Comparison of ENCODE assay signal across 7 mouse cellular contexts in the genomic region with DNA sequence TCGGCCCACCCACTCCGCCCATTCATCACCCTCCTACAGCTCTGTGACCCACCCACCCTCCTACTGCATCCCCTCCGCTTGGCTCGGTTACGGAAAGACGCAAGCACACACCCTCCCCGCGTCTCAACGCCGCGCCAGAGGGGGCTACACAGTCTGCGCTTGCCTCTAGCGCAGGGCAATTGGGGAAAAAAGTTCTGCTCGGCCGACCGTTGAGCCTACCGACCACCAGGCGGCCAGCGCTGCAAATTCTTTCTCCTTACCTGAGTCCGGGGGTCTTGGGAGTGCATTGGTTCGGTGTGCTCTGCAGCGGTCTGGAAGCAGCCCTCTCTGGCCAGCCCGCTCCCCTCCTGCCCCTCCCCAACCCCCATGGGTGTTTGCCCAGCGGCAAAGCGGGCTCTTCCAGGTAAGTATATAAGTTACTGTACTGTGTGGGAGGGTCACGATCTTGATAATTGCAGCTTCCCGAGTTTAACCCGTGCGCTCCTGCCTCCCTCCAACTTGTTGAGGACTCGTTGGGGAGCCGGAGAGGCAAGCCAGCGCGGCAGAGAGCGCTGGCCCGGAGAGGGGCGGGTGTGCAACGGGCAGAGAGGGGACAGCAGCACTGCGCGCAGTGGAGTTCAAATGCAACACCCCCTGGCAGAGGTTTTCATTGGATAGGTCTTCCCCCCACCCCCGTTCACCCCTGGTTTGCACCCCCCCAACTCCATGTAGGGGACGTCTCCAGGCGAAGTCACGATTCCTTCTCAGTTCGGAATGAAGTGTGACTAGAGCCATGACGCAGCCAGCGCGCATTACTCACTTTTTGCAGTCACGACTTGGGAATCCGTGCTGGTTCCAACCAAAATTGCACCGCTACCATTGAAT.
DNase-seq lines count a peak whose midpoint lies in the region; ATAC-seq and TF ChIP-seq lines count a peak whose summit lies in the region.

No protein-coding gene starts in this region.

- H3K4me2 ChIP-seq in neural tube, embryonic 11.5 days (ENCODE audit: low read depth), result peak overlapping the region; percentile 30; the same call in 1 of the 2 replicates

- no peaks in the 10 kb centered on the region for H3K36me3 ChIP-seq in hindbrain, embryonic 10.5 days
- no peaks in the 10 kb centered on the region for H3K36me3 ChIP-seq in neural tube, embryonic 11.5 days (ENCODE audit: control insufficient read depth, insufficient read depth, low read length)

- peaks cover 100% of the 10 kb centered on the region for H3K27me3 ChIP-seq in hindbrain, embryonic 10.5 days (ENCODE audit: insufficient read depth, poor library complexity, severe bottlenecking)
- peaks cover 90% of the 10 kb centered on the region for H3K27me3 ChIP-seq in neural tube, embryonic 11.5 days (ENCODE audit: control insufficient read depth, insufficient read depth, low read length)

- H3K27ac ChIP-seq in left cerebral cortex, adult 2 months, result peak overlapping the region; percentile 79
- H3K27ac ChIP-seq in cortical plate, adult 2 months (ENCODE audit: insufficient read depth, low read length), result no peak overlapping the region
- H3K27ac ChIP-seq in hindbrain, embryonic 10.5 days, result no peak overlapping the region
- H3K27ac ChIP-seq in neural tube, embryonic 11.5 days (ENCODE audit: low read depth, low read length), result no peak overlapping the region

- no peaks in the 10 kb centered on the region for H3K9me3 ChIP-seq in hindbrain, embryonic 10.5 days
- H3K9me3 ChIP-seq in neural tube, embryonic 11.5 days (ENCODE audit: control insufficient read depth, low read length), result no peaks in the 10 kb centered on the region

- peak overlapping the region; percentile 77 for H3K4me3 ChIP-seq in left cerebral cortex, adult 2 months
- peak overlapping the region; percentile 96 for H3K4me3 ChIP-seq in cortical plate, adult 2 months (ENCODE audit: insufficient read depth, low read length)
- H3K4me3 ChIP-seq in hindbrain, embryonic 10.5 days, result peak overlapping the region; percentile 39
- H3K4me3 ChIP-seq in neural tube, embryonic 11.5 days (ENCODE audit: low read depth, low read length), result peak overlapping the region; percentile 19; the same call in 1 of the 2 replicates

- no peak for TF ChIP-seq POLR2A in cortical plate, adult 2 months (IDR thresholded peaks at IDR 0.05; ENCODE audit: extremely low read depth, insufficient read depth, low read length)

- TF ChIP-seq CTCF in left cerebral cortex, adult 2 months (IDR thresholded peaks at IDR 0.05), result peak; percentile 33
- TF ChIP-seq CTCF in cortical plate, adult 2 months (IDR thresholded peaks at IDR 0.05; ENCODE audit: extremely low read depth, insufficient read depth, low read length), result no peak

- H3K4me1 ChIP-seq in cortical plate, adult 2 months (ENCODE audit: control insufficient read depth, insufficient read depth, low read length), result 0 out of 2 replicates have a peak, but pooled peaks cover 4% of the 10 kb centered on the region
- H3K4me1 ChIP-seq in hindbrain, embryonic 10.5 days (replicated peaks), result peaks cover 66% of the 10 kb centered on the region
- H3K4me1 ChIP-seq in neural tube, embryonic 11.5 days (ENCODE audit: control insufficient read depth, insufficient read depth, low read length), result peaks cover 7% of the 10 kb centered on the region; the same call in 1 of the 2 replicates

- intact Hi-C loops in left cerebral cortex, adult 2 months (cut with DNase I), result loop anchor here (2.0 kb wide), 1 partner anchor 120 kb away; no protein-coding TSS in a partner anchor
- intact Hi-C loops in left cerebral cortex, postnatal 10 days (cut with DNase I), result loop anchor here (5.0 kb wide), 1 partner anchor 186 kb away; no protein-coding TSS in a partner anchor

- WGBS in hindbrain, embryonic 10.5 days, result under 1% methylated on average over 50 of the region's 50 CpGs
- under 1% methylated on average over 50 of the region's 50 CpGs for WGBS in neural tube, embryonic 11.5 days

- no peak for ATAC-seq in neural tube, embryonic 11.5 days (ENCODE audit: insufficient read depth, low FRiP score, low TSS enrichment)

- no peak overlapping the region for H3K9ac ChIP-seq in neural tube, embryonic 11.5 days (ENCODE audit: low read length)

- DNase-seq in left cerebral cortex, adult 2 months (ENCODE audit: extremely low spot score in 1 of 2, low spot score in 2 of 2), result peak; percentile 58 to 63
- DNase-seq in left cerebral cortex, postnatal 10 days (ENCODE audit: extremely low spot score in 1 of 2, low spot score in 2 of 2), result no peak
- DNase-seq in hindbrain, embryonic 10.5 days (ENCODE audit: low spot score), result peak; percentile 40
- peak; percentile 49 for DNase-seq in neural tube, embryonic 11.5 days (ENCODE audit: low spot score)
- no peak for DNase-seq in gastrocnemius, postnatal 25 days
- DNase-seq in layer of hippocampus, postnatal 25 days (ENCODE audit: extremely low spot score in 1 of 2, low spot score in 1 of 2), result no peak

Comparison
In these comparisons a context has a peak if more than half of its experiments do, and no peak if none do; other contexts are left out.
1. DNase-seq: peak in left cerebral cortex, adult 2 months (2 of 2), hindbrain, embryonic 10.5 days (single experiment) and neural tube, embryonic 11.5 days (single experiment); none in left cerebral cortex, postnatal 10 days (0 of 2), gastrocnemius, postnatal 25 days (single experiment) and layer of hippocampus, postnatal 25 days (0 of 2).
2. H3K4me3 ChIP-seq: peak in every context shown above with its lines; median percentile 96 in cortical plate, adult 2 months; 77 in left cerebral cortex, adult 2 months; 39 in hindbrain, embryonic 10.5 days; 19 in neural tube, embryonic 11.5 days.